Mouse (Mus musculus) liver, embryonic 14.5 days (tissue): ENCODE measurements around the gene Traf3ip3.

Source experiments
- CTCF ChIP-seq: IDR thresholded peaks from 2 replicates; pipeline ENCODE4 v1.5.1; 2016; ENCODE audit warnings: antibody characterized with exemption, low read depth, control low read depth
- EP300 ChIP-seq: IDR thresholded peaks from 2 replicates; pipeline ENCODE4 v1.6.1; 2016; ENCODE audit warnings: antibody characterized with exemption, low read depth

GRCm38 (mm10) chr1:193232732-193233131, 31.2 kb upstream of the Traf3ip3 start:
- TF ChIP-seq CTCF: no peak
- TF ChIP-seq EP300: no peak
